Mouse (Mus musculus): ENCODE measurements at regions not wholly inside any gene's neighbourhood (a gene's known extent, or its start where the extent isn't known, plus 50 kb on each side); places are given as distances from the start of the nearest gene placed in this dataset.
A peak's percentile ranks its signal among the peaks of the same experiment; 100 is the strongest.

DNA sequence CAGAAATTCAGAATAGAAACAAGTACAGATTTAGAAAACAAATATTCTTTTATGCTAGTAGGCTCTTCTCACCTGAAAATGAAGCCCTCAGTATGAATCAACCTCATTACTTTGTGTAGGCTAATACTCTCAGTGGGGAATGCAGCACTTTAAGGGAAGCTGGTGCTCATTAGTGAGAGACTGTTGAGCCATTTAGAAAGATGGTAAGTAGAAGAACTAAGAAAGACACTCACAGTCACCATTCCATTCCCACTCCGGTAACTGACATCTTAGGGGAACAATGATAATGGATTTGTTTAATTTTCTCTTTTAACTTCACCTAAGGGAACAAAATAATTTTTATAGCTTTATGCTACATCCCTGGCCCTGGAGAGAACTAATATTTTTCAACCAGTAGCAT is 648.0 kb upstream of the Nova1 start:
- DNase-seq: no peak
- intact Hi-C loops (cut with DNase I): no loop called here

GRCm38 (mm10) chr12:47465924-47466323 is 647.2 kb upstream of the Nova1 start:
- DNase-seq: no peak
- intact Hi-C loops (cut with DNase I): no loop called here

DNA sequence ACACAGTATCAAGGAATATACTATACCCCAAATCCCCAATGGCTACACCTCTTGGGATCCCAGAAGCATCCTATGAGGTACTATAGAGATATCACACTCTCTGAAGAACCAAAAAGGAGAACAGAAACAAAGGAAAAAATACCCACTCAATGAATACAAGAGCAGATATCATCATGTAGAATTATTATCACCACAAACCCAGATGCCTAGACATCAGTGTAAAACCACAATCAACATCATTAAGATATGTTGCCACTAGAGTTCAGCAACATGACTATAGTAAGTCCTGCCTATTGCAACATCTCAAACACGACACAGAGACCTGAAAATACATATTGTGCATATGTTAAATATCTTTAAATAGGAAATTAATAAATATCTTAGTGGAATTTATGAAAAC is 612.9 kb upstream of the Nova1 start:
- intact Hi-C loops (cut with DNase I): no loop called here

DNA sequence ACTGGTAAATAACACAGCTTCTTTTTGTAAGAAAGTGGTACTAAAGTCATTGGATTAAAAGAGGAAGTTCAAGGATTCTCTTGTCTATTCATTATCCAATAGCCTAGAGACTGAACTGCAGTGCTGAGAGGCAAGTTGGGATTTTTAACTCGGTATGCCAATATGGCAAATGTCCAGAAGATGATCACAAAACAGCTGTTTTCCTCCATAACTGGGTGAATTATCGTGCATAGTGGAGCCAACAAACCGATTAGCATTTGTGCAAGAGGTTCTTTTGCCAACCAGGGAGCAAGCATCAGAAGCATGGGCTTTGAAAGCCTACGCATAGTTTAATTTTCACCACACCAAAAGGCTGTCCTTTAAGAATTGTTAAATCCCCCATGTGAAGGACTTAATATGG is 593.5 kb upstream of the Nova1 start:
- DNase-seq: no peak
- intact Hi-C loops (cut with DNase I): no loop called here

More for the DNA sequence above, 612.9 kb upstream of the Nova1 start:
- DNase-seq: no peak

- intact Hi-C loops (cut with DNase I): no loop called here
- DNase-seq: no peak
Observed at GRCm38 (mm10) chr12:47406563-47406962, 587.8 kb upstream of the Nova1 start.

- no peak for DNase-seq
Observed at GRCm38 (mm10) chr12:47406131-47406530, 587.4 kb upstream of the Nova1 start.

DNA sequence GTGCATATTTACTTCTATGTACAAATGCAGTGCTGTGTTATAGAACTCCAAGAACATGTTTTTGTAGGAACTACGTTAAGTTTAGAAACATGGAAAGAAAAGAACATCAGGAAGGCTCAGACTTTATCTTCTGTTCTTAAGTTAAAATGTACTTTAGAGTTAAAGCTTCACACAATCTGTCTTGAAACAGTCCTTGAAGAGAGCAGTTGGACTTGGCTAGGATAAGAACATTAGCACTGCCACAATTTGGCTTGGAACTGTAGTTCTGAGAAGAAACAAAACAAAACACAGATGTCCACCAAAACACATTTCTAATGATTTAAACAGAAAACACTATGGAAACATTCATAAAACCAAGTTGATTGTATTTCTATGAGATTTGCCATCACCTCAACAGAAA is 564.5 kb upstream of the Nova1 start:
- intact Hi-C loops (cut with DNase I): no loop called here
- no peak for DNase-seq

More at GRCm38 (mm10) chr12:47406131-47406530, 587.4 kb upstream of the Nova1 start:
- intact Hi-C loops (cut with DNase I): no loop called here

- intact Hi-C loops (cut with DNase I): no loop called here
- DNase-seq: no peak
Observed at GRCm38 (mm10) chr12:47353269-47353668, 534.5 kb upstream of the Nova1 start.

DNA sequence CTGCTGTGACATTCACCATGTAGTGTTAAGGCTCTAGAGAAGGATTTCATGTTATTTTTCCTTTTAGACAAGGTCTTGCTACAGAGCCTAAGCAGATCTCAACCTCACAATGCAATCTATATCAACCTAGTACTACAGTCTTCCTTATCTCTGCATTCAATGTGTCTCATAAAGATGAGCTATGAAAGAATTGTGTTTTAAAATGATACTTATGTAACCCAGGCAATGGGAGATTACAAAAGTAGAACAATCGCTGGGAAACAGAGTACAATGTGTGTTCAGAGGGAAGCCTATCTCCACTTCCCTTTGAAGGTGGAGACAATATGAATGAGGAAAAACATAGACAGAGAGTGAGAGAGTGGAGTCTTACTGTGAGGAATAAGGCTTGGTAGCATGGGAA is 532.5 kb upstream of the Nova1 start:
- intact Hi-C loops (cut with DNase I): no loop called here
- DNase-seq: no peak

DNA sequence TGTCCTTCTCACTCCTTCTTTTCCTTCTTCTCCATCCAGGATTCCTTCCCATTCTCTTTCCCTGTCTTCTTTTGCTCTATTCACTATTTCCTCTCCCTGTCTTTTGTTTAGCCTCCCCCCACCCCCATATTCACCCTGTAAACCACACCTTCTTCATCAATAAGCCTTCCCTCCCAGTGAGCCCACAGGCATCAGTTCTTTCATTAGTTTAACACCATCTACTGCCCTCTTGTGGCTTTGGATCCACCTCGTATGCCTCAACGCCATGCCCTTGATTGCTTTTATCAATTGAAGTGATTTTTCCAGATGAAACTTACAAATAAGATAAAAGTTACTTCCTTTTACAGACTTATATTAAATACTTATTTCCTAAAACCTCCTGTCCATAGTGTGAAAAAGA is 494.7 kb upstream of the Nova1 start:
- DNase-seq: no peak
- intact Hi-C loops (cut with DNase I): no loop called here

- no peak for DNase-seq
Observed at GRCm38 (mm10) chr12:47275904-47276303, 457.2 kb upstream of the Nova1 start.

DNA sequence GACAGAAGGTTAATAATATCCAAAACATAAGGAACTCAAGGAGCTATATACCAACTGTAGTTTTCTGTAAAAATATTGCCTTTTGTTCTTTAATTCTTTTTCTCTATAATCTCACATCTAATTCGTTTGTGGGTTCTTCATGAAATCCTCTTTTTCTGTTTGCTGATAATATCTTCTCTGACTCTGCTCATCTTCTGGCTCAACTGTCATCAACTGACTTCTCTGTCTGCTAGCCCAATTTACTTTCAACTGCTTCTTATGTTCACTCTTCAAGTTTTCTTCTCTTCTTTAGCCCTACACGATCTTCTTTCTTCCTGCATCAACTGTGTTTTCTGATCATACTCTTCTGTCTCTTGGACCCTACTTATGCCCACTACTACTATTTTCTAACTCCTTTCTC is 453.6 kb upstream of the Nova1 start:
- intact Hi-C loops (cut with DNase I): no loop called here
- no peak for DNase-seq

More at GRCm38 (mm10) chr12:47275904-47276303, 457.2 kb upstream of the Nova1 start:
- intact Hi-C loops (cut with DNase I): no loop called here

GRCm38 (mm10) chr12:47264118-47264517 is 445.4 kb upstream of the Nova1 start:
- intact Hi-C loops (cut with DNase I): no loop called here

DNA sequence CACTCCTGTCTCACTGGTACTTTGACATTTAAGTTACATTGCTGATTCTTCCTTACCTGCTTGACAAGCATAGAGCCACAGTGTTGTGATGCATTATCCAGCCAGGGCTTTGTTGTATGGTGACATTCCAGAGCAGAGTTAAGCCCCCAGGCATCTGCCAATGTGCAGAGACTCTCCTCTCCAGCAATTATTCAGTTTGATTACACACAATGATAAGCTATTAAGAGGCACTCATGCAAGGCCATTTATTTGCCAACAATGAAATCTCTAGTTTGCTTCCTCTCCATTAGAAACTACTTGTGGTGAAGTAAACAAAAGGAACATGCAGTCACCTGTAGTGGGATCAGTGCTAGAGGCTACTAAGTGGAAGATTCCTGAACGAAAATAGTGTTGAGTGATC is 444.7 kb upstream of the Nova1 start:
- intact Hi-C loops (cut with DNase I): no loop called here
- DNase-seq: no peak

More at GRCm38 (mm10) chr12:47264118-47264517, 445.4 kb upstream of the Nova1 start:
- DNase-seq: no peak

GRCm38 (mm10) chr12:47252306-47252705 is 433.6 kb upstream of the Nova1 start:
- intact Hi-C loops (cut with DNase I): no loop called here
- no peak for DNase-seq

GRCm38 (mm10) chr12:47243623-47244514 is 425.1 kb upstream of the Nova1 start:
- peak in 1 of 2 experiments; percentile 11 for DNase-seq
- intact Hi-C loops (cut with DNase I): no loop called here

GRCm38 (mm10) chr12:47220016-47220415 is 401.3 kb upstream of the Nova1 start:
- no peak for DNase-seq
- intact Hi-C loops (cut with DNase I): no loop called here

DNA sequence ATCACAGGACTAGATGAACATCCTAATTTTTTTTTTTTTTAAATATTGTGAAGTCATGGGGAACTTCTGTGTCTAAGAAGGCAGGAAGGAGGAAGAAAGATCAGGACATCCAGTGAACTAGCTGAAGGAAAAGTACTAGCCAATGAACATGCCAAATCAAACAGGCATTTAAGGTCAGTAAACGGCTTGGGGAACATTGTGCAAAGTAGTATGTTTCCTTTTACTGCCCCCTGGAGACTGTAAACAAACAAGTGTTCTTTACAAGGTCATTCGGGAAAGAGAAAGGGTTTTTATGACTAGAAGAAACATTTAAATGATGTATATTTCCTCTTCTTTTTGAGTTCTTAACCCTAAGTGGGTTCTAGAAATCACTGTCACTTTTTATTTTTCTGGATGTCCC is 400.6 kb upstream of the Nova1 start:
- DNase-seq: no peak
- intact Hi-C loops (cut with DNase I): no loop called here

GRCm38 (mm10) chr12:47211417-47212104 is 392.8 kb upstream of the Nova1 start:
- intact Hi-C loops (cut with DNase I): no loop called here
- no peak for DNase-seq

DNA sequence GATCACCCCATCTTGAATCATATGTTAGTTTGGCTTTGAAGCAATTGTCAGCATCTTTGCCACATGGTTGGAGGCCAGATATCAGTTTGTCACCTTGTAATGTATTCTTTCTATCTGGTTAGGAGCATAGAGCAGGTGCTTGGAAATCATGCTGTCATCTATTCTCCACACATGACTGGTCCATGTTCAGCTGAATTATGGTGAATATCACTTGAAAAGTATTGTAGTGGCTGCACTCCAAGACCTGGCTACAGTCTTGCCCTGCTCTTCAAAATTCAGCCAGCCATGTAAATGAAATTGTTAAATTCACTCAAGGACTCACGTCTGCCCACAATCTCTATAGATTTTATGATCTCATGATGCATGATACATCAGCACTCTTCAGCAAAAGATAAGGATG is 384.2 kb upstream of the Nova1 start:
- intact Hi-C loops (cut with DNase I): no loop called here
- no peak for DNase-seq

DNA sequence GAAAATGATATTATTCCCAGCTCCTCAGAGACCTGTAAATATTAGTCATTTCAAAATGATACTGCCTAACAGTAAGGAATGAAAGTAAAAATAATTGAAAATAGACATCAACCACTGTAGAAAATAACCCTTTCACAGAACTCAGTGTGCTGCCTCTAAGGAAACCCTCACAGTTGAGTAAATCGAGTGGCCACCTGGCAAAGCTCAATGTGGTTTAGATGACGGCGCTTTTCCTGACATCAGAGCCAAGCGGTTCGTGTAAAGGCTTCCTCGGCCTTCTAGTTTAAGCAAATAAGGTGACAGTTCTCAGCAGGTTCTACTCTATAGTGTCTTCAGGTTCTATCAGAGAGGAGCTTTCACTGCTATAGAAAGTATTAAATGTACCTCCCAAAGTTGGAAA is 379.9 kb upstream of the Nova1 start:
- intact Hi-C loops (cut with DNase I): no loop called here
- no peak for DNase-seq

DNA sequence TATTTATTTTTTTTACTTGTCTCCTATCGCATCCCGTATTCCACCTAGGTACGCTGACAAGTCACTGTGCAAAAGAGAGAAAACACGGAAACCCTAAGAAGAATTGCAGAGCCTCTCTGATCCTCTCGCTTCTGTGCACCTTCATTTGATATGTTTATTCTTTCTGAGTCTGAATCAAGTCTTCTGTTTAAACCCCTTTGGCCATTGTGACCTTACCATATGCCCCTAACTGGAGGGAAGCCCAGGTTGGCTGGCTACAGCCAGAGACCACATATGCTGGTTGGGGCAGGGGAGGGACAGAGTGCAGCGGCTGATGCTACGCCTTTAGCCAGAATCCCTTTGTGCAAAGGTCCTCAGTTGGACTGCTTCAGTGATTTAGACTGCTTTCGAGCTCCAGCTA is 346.0 kb upstream of the Nova1 start:
- no peak for DNase-seq
- intact Hi-C loops (cut with DNase I): no loop called here

Data from gastrocnemius, postnatal 36 days (tissue).